Mouse (Mus musculus) urinary bladder, postnatal 25 days (tissue): ENCODE measurements around the gene Actrt2.
A peak's percentile ranks its signal among the peaks of the same experiment; 100 is the strongest.

Experiments
- DNase-seq: peaks from one replicate; pipeline ENCODE4 v3.0.0; 2022; ENCODE audit warnings: low spot score

Gene Actrt2

DNA sequence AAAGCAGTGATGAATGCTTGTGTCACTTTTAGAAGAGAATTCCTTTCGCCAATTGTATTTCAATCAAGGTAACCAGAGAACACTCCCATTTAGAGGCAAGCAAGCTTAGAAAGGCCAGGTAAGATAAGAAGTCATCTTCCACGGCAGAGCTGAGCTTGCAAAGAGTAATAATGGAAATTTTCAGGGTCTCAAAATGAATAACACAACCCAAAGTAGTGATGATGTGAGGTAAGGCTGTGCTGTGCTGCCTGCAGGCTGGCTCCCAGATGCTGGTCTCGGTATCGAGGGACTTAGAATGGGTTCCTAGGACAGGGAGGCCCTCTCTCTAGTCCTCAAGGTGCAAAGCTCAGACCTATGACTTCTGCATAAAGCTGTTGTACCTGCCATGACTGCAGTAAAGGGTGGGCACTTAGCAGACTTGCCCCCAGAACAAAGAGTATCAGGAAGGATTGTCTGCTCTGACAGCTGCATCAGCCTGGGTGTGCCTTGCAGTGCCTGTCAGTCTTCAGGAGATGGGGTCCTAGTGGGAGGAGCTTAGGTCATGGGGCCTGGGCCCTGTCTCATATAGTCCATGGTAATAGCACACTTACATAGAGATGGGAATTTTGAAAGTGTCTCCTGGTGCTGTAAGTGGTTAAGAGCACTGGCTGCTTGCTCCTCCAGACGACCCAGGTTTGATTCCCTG is 15.5 kb upstream of the Actrt2 start:
- no peak for DNase-seq

DNA sequence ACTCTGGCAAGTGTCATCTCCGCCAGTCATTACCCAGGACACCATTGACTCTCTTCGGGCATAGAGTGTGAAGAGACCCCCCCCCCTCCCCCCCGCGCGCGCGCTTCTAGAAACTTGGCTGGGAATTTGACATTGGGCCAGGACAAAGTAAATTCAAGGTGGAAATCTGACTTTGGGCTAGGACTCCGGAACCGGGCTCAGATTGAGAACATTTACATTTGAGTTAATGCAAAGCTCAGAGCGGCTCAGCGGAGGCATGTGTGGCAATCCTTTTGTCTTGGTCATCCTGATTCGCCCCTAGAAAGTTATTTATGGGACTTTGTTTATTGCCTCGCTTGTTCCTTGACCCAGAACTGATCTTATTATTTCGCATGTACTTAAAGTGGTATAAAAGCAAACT is 14.6 kb upstream of the Actrt2 start:
- no peak for DNase-seq

GRCm38 (mm10) chr4:154675441-154676000 is 7.9 kb upstream of the Actrt2 start:
- no peak for DNase-seq

DNA sequence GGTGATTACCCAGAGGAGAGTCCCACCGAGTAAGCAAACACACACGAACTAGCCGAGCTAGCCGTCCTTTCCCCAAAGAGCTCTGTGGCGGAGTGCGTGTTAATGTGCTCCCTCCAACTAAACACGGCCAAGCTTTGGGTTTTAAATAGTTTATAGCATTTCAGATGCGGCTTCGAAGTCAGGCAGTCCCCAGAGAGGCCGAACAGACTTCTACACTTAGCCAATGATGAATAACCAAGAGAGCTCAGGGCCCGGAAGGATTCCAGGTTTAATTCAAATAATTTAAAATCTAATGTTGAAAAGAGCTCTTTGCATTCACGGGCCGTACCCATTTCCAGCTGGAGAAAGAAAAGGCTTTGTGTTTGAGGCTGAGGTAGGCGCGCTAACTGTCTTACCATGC is 7.3 kb upstream of the Actrt2 start:
- no peak for DNase-seq

DNA sequence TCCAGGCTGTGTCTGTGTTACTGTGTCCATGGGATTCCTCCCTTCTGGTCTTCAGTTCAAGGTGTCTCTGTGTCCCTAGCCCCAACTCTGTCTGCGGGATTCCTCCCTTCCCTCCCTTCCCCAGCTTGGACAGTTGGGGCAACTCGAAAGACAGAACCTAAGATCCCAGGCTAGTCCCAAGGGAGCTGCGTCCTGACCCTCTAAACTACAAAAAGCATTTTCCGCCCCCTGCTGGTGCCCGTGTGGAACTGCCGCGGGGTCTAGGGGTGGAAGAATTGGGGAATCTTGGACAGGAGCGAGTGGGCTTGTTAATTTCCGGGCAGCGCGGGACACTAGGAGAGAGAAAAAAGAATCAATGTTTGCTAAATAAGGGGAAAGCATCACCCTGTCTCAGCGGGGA is 6.9 kb upstream of the Actrt2 start:
- peak; percentile 51 for DNase-seq

DNA sequence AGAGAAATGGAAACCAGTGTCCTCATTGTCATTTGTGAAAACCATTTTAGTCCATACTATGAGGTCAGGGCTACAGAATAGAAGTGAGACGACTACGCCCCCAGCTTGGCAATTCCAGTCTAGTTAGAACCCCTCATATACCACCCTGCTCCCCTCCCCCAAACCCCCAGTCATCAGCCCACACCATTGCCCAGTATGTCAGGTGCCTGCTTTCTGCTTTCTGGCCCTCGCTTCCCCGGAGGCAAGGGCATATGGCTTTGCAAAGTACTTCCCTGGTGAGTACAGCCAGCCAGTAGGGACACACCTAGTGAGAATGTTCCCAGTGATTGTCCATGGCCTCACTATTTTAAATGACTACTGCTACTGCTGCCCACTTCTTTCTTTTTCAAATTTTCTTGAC is 6.3 kb upstream of the Actrt2 start:
- no peak for DNase-seq

GRCm38 (mm10) chr4:154672027-154672426 is 4.4 kb upstream of the Actrt2 start:
- DNase-seq: no peak

- DNase-seq: no peak
Measured at GRCm38 (mm10) chr4:154671232-154671912, 3.7 kb upstream of the Actrt2 start.

- no peak for DNase-seq
Measured at GRCm38 (mm10) chr4:154662681-154663215, 4.9 kb downstream of the Actrt2 start.

DNA sequence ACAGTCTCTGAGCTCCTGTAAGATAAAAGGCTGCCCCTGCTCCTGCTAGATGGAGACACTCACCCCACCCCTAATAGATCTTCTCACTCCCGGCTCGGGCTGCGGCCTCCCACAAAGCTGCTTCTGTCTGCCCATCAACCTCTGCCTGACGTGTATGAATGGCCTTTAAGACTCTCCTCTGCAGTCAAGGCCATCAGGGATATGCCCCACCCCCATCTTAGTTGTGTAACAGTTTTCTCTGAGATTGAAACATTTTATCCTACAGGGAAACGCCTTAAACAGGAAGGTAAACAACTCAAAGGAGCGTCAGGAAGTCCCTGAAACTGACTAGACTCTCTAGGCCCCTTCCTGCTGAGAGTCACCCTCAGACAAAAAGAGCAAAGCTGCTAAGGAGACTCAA is 6.4 kb downstream of the Actrt2 start:
- no peak for DNase-seq

DNA sequence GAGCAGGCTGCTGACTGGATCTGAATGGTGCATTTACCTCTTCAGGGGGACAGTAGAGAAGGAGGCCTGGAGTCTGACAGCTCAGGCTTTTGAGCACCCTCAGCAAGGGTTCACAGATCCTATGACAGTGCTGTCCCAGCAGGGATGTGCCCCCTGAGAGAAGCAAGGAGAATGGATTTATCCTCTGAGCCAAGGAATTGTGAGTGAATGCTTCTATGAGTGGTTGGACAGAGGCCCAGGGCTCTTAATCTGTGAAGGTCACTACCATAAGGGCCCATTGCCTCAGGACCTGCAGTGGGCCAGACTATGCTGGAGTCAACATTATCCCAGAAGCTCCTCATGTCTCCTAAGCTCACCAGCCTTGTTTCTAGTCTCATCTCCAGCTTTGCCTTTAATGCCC is 7.6 kb downstream of the Actrt2 start:
- DNase-seq: no peak

DNA sequence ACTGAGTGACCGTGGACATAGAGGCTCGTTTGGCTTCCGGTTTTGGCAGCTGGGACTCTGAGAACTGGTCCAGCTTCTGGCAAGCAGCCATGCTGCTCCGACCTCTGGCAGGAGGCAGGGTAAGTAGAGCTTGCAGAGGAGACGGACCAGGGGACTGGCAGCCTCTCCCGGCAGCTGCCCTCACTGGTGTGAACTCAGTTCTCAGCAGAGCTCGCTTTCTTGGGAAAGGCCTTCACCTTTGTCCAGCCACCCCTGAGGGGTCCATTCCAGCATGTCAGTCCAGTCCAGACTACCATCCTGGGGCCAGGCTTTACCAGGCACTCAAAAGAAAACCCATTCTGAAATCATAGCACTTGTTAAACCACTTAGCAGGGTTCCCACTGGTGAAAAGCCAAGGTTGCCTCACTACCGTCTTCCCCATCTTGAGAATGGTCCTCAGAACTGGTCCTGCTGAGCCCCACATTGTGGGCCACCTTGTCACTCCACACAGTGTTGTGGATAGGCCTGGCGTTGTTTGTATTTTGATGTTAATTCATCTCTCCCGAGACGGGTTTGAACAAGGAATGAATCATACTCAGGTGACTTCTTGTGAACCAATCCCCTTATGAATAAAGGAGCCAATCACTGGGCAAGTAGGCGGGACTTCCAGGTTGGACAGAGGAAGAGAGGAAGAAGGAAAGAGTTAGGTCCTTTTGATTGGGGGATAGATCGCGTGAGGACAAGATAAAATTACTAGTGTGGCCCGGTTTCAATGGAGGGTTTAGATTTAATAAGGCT is 12.3 kb downstream of the Actrt2 start:
- DNase-seq: no peak

GRCm38 (mm10) chr4:154652494-154652893 is 15.2 kb downstream of the Actrt2 start:
- DNase-seq: no peak

DNA sequence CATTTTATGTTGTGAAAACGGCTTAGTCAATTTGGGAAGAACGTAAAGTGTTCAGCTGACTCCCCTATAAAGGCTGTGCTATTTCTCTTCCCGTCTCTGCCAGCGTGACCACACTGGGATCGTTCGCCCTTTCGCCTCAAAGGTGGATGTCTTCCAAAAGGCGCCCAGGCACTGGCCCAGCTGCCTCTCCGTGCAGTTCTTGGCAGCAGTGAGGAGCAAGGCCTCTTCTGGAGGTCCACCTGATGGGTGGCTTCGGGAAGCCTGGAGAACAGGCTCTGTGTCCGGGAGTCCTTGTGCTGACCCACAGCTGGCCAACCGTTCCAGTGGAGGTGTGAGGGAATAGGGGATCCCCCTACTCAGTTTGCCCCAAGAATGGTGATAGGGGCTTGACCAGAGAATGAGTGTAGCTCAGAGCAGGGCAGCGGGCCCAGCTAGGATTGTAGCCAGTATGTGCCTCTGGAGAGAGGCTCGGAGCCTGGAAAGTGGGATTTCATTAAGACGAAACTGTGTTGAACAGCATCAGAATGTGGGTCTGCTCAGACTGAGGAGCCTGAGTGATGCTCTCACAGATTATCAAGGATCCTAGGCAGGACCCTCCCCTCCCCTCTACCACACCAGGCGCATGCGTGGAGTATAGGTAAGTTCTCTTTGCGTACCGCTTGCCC is 18.5 kb downstream of the Actrt2 start:
- no peak for DNase-seq

- no peak for DNase-seq
Measured at GRCm38 (mm10) chr4:154642496-154642895, 25.2 kb downstream of the Actrt2 start.

GRCm38 (mm10) chr4:154641296-154642110 is 26.2 kb downstream of the Actrt2 start:
- DNase-seq: no peak

DNA sequence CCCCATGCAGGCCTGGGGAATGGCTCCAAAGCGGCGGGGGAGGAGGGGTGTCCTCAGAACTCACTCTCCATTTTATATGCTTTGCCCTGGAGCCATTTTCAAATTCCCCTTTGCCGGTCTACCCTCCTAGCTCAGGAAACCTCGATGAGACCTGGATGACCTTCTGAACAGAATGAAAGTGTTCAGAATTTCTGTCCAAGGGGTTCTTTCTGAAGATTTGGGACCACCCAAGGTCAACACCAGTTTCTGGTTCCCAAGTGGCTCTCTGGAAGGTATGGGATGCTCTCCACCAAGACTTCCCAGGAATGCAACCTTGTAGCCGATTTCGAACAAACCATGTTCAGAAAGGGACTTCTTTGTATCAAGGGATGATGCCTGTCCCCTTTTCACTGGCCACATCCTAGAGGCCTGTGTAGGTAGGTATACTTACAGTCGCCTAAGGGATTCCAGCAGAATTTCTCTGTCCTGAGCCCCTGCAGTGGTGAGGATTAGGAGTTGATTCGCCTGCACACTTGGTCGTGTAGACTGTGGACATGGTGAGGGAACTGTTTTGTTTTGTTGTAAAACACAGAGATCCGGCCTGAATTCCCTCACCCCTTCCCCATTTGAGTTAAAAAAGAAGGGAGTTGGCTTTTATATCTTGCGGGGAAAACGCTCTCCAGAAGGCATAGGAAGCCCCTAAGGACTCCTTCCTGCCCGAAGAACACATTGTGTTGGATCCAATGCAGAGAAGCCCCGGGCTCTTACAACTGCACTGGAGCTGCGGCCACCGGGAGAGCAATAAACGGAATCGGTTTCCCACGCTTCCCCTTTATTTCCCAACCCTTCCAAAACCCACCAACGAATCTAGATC is 27.0 kb downstream of the Actrt2 start:
- no peak for DNase-seq

- DNase-seq: no peak
Measured at GRCm38 (mm10) chr4:154639591-154640442, 27.9 kb downstream of the Actrt2 start.

- no peak for DNase-seq
Measured at GRCm38 (mm10) chr4:154639126-154639525, 28.5 kb downstream of the Actrt2 start.
